Mouse (Mus musculus) olfactory bulb, adult 2 months (tissue): ENCODE measurements around the gene 1700007K13Rik.

ENCODE experiments used
- CTCF ChIP-seq: fragments of 200-500 bp; IDR thresholded peaks from 2 replicates; pipeline ENCODE4 v1.5.1; 2012; ENCODE audit warnings: low read depth, mild to moderate bottlenecking, low read length, moderate library complexity; ENCODE audit not compliant: insufficient read depth
- POLR2A ChIP-seq: fragments of 200-500 bp; IDR thresholded peaks from 2 replicates; pipeline ENCODE4 v1.6.1; 2012; ENCODE audit warnings: mild to moderate bottlenecking, low read depth, low read length, moderate library complexity; ENCODE audit not compliant: insufficient read depth

DNA sequence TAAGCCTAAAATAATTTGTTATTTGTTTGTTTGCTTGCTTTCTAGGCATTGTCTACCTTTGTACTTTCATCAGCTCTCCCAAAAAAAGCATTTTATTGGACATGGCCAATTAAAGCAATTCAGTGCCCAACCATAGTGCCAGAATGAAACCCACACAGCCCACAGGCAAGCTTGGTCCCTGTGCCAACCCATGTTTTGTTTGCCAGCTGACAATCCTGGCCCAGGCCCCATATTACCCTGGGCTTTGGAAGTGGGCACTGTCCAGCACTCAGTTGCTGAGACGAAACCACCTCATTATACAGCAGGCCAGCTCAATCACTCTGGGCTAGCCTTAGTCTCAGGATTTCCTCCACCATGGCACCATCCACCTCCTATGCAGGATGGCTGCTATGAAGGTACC is 9.5 kb downstream of the 1700007K13Rik start:
- TF ChIP-seq POLR2A (no peak), CTCF (no peak)
